Mouse (Mus musculus) MEL (cell line): ENCODE results near the gene S100a6. TPM values are rescaled to one million over a fixed set of nuclear protein-coding genes. Genes with fewer than 3 reads are reported as not detected.

Experiments used
- DNase-seq: peaks from one replicate; pipeline ENCODE4 v3.0.0; 2011; ENCODE audit warnings: low read depth, low spot score
- H3K27ac ChIP-seq: 2 replicates; pipeline ENCODE4 v1.5.1; 2012; ENCODE audit warnings: low read depth, mild to moderate bottlenecking, control low read depth, low read length, moderate library complexity; ENCODE audit not compliant: control insufficient read depth
- H3K27me3 ChIP-seq, 2 experiments: fragments of 150-350 bp in 1 of 2; sonication (generic) in 1 of 2; 2 replicates each; pipeline ENCODE4 v1.6.1; 2012; ENCODE audit warnings: low read length in 2 of 2, mild to moderate bottlenecking in 2 of 2, improper control_type of control experiment in 1 of 2, moderate library complexity in 1 of 2; ENCODE audit not compliant: insufficient read depth in 2 of 2, control insufficient read depth in 1 of 2
- H3K36me3 ChIP-seq, 2 experiments: 2 replicates each; pipeline ENCODE4 v1.6.1; 2012 to 2014; ENCODE audit warnings: low read length in 2 of 2, improper control_type of control experiment in 1 of 2, inconsistent platforms in 1 of 2, mild to moderate bottlenecking in 1 of 2; ENCODE audit not compliant: insufficient read depth in 2 of 2, control insufficient read depth in 1 of 2
- H3K4me1 ChIP-seq, 2 experiments: fragments of 150-350 bp in 1 of 2; sonication (generic) in 1 of 2; 2 replicates each; pipeline ENCODE4 v1.6.1; 2012; ENCODE audit warnings: low read length in 2 of 2, improper control_type of control experiment in 1 of 2, mild to moderate bottlenecking in 1 of 2; ENCODE audit not compliant: insufficient read depth in 2 of 2, control insufficient read depth in 1 of 2
- H3K4me3 ChIP-seq, 2 experiments: fragments of 150-350 bp in 1 of 2; sonication (generic) in 1 of 2; 2 replicates each; pipeline ENCODE4 v1.5.1; 2012; ENCODE audit warnings: low read depth in 2 of 2, low read length in 2 of 2, mild to moderate bottlenecking in 2 of 2, moderate library complexity in 2 of 2, control low read depth in 1 of 2, improper control_type of control experiment in 1 of 2; ENCODE audit not compliant: control insufficient read depth in 1 of 2, insufficient read depth in 1 of 2
- H3K79me2 ChIP-seq: 2 replicates; pipeline ENCODE4 v1.6.1; 2012; ENCODE audit warnings: mild to moderate bottlenecking, low read length, moderate library complexity; ENCODE audit not compliant: control insufficient read depth, poor library complexity, insufficient read depth
- H3K9ac ChIP-seq: 2 replicates; pipeline ENCODE4 v1.6.1; 2012; ENCODE audit warnings: low read depth, mild to moderate bottlenecking, control low read depth, low read length, moderate library complexity; ENCODE audit not compliant: control insufficient read depth, poor library complexity, severe bottlenecking
- H3K9me3 ChIP-seq: fragments of 150-350 bp; sonication (generic); replicated peaks from 2 replicates; pipeline ENCODE4 v1.6.1; 2012; ENCODE audit warnings: mild to moderate bottlenecking, low read length, improper control_type of control experiment, moderate library complexity; ENCODE audit not compliant: insufficient read depth
- BHLHE40 ChIP-seq: IDR thresholded peaks from 2 replicates; pipeline ENCODE4 v1.6.1; 2012; ENCODE audit warnings: low read depth, mild to moderate bottlenecking, inconsistent platforms, low read length, improper control_type of control experiment, borderline replicate concordance
- CHD1 ChIP-seq: IDR thresholded peaks from 2 replicates; pipeline ENCODE4 v1.6.1; 2012; ENCODE audit warnings: low read depth, mild to moderate bottlenecking, inconsistent platforms, low read length, improper control_type of control experiment
- CHD2 ChIP-seq: IDR thresholded peaks from 2 replicates; pipeline ENCODE4 v1.6.1; 2011; ENCODE audit warnings: low read length, improper control_type of control experiment
- CTCF ChIP-seq, 3 experiments: IDR thresholded peaks in 2 of 3; conservative IDR thresholded peaks in 1 of 3; 2 replicates each; pipeline ENCODE4 v1.5.1; 2011 to 2012; ENCODE audit warnings: low read length in 3 of 3, low read depth in 2 of 3, mild to moderate bottlenecking in 2 of 3, improper control_type of control experiment in 1 of 3, inconsistent platforms in 1 of 3, mixed read lengths in 1 of 3, moderate library complexity in 1 of 3; ENCODE audit not compliant: control insufficient read depth in 1 of 3, insufficient read depth in 1 of 3, poor library complexity in 1 of 3, severe bottlenecking in 1 of 3
- ELF1 ChIP-seq: IDR thresholded peaks from 2 replicates; pipeline ENCODE4 v1.6.1; 2014; ENCODE audit warnings: low read depth, mild to moderate bottlenecking, inconsistent platforms, low read length, improper control_type of control experiment, moderate library complexity
- ETS1 ChIP-seq: IDR thresholded peaks from 2 replicates; pipeline ENCODE4 v1.6.1; 2012; ENCODE audit warnings: low read depth, mild to moderate bottlenecking, inconsistent platforms, low read length, improper control_type of control experiment, moderate library complexity
- GABPA ChIP-seq: IDR thresholded peaks from 2 replicates; pipeline ENCODE4 v1.6.1; 2012; ENCODE audit warnings: low read depth, mild to moderate bottlenecking, inconsistent platforms, low read length, improper control_type of control experiment, moderate library complexity
- GATA1 ChIP-seq: IDR thresholded peaks from 2 replicates; pipeline ENCODE4 v1.6.1; 2011; ENCODE audit warnings: low read depth, low read length, improper control_type of control experiment
- HCFC1 ChIP-seq: IDR thresholded peaks from 2 replicates; pipeline ENCODE4 v1.6.1; 2012; ENCODE audit warnings: low read depth, mild to moderate bottlenecking, inconsistent platforms, low read length, improper control_type of control experiment, moderate library complexity
- JUND ChIP-seq: IDR thresholded peaks from 2 replicates; pipeline ENCODE4 v1.6.1; 2011; ENCODE audit warnings: low read depth, mild to moderate bottlenecking, improper control_type of control experiment, low read length
- KAT2A ChIP-seq: conservative IDR thresholded peaks from 2 replicates; pipeline ENCODE4 v1.6.1; 2012; ENCODE audit warnings: low read depth, low read length, improper control_type of control experiment, inconsistent platforms
- MAFK ChIP-seq: IDR thresholded peaks from 2 replicates; pipeline ENCODE4 v1.6.1; 2011; ENCODE audit warnings: low read depth, mild to moderate bottlenecking, low read length, improper control_type of control experiment, borderline replicate concordance
- MAX ChIP-seq: IDR thresholded peaks from 2 replicates; pipeline ENCODE4 v1.6.1; 2011; ENCODE audit warnings: low read length, improper control_type of control experiment
- MAZ ChIP-seq: IDR thresholded peaks from 2 replicates; pipeline ENCODE4 v1.6.1; 2012; ENCODE audit warnings: low read depth, mild to moderate bottlenecking, inconsistent platforms, low read length, improper control_type of control experiment
- MEF2A ChIP-seq: IDR thresholded peaks from 2 replicates; pipeline ENCODE4 v1.6.1; 2014; ENCODE audit warnings: low read depth, mild to moderate bottlenecking, inconsistent platforms, low read length, improper control_type of control experiment; ENCODE audit not compliant: poor library complexity, insufficient replicate concordance, severe bottlenecking; ENCODE audit errors: extremely low read depth
- MYC ChIP-seq: IDR thresholded peaks from 2 replicates; pipeline ENCODE4 v1.6.1; 2011; ENCODE audit warnings: low read depth, mild to moderate bottlenecking, low read length, improper control_type of control experiment, moderate library complexity
- NELFE ChIP-seq: IDR thresholded peaks from 2 replicates; pipeline ENCODE4 v1.6.1; 2011; ENCODE audit warnings: low read depth, low read length, improper control_type of control experiment
- POLR2AphosphoS2 ChIP-seq: IDR thresholded peaks from 2 replicates; pipeline ENCODE4 v1.6.1; 2011; ENCODE audit warnings: low read length, improper control_type of control experiment
- POLR2AphosphoS5 ChIP-seq: IDR thresholded peaks from 2 replicates; pipeline ENCODE4 v1.6.1; 2012; ENCODE audit warnings: low read depth, borderline replicate concordance, mild to moderate bottlenecking, inconsistent platforms, low read length, moderate library complexity, mixed read lengths
- RAD21 ChIP-seq: IDR thresholded peaks from 2 replicates; pipeline ENCODE4 v1.6.1; 2011; ENCODE audit warnings: mild to moderate bottlenecking, low read depth, low read length, improper control_type of control experiment
- RCOR1 ChIP-seq: IDR thresholded peaks from 2 replicates; pipeline ENCODE4 v1.6.1; 2012; ENCODE audit warnings: low read depth, mild to moderate bottlenecking, inconsistent platforms, low read length, improper control_type of control experiment
- SIN3A ChIP-seq: IDR thresholded peaks from 2 replicates; pipeline ENCODE4 v1.6.1; 2012; ENCODE audit warnings: low read length, improper control_type of control experiment, inconsistent platforms
- SMC3 ChIP-seq: IDR thresholded peaks from 2 replicates; pipeline ENCODE4 v1.6.1; 2011; ENCODE audit warnings: low read depth, low read length, improper control_type of control experiment
- TAL1 ChIP-seq: IDR thresholded peaks from 2 replicates; pipeline ENCODE4 v1.6.1; 2012; ENCODE audit warnings: mild to moderate bottlenecking, inconsistent platforms, low read length, moderate library complexity, mixed read lengths
- TCF12 ChIP-seq: IDR thresholded peaks from 2 replicates; pipeline ENCODE4 v1.6.1; 2014; ENCODE audit warnings: low read depth, mild to moderate bottlenecking, inconsistent platforms, low read length, improper control_type of control experiment, moderate library complexity
- UBTF ChIP-seq: IDR thresholded peaks from 2 replicates; pipeline ENCODE4 v1.6.1; 2012; ENCODE audit warnings: low read depth, mild to moderate bottlenecking, inconsistent platforms, low read length, improper control_type of control experiment, moderate library complexity, borderline replicate concordance; ENCODE audit not compliant: insufficient read depth
- USF1 ChIP-seq: IDR thresholded peaks from 2 replicates; pipeline ENCODE4 v1.6.1; 2014; ENCODE audit warnings: low read depth, mild to moderate bottlenecking, inconsistent platforms, low read length, improper control_type of control experiment, moderate library complexity
- USF2 ChIP-seq, 2 experiments: IDR thresholded peaks; 2 replicates each; pipeline ENCODE4 v1.6.1; 2011 to 2012; ENCODE audit warnings: improper control_type of control experiment in 2 of 2, low read length in 2 of 2, borderline replicate concordance in 1 of 2, inconsistent platforms in 1 of 2, low read depth in 1 of 2, mild to moderate bottlenecking in 1 of 2; ENCODE audit not compliant: insufficient read depth in 1 of 2
- ZC3H11A ChIP-seq: IDR thresholded peaks from 2 replicates; pipeline ENCODE4 v1.6.1; 2012; ENCODE audit warnings: low read depth, mild to moderate bottlenecking, inconsistent platforms, low read length, improper control_type of control experiment
- ZKSCAN1 ChIP-seq: IDR thresholded peaks from 2 replicates; pipeline ENCODE4 v1.6.1; 2012; ENCODE audit warnings: low read depth, mild to moderate bottlenecking, inconsistent platforms, low read length, improper control_type of control experiment, moderate library complexity
- ZMIZ1 ChIP-seq: IDR thresholded peaks from 2 replicates; pipeline ENCODE4 v1.6.1; 2012; ENCODE audit warnings: low read depth, mild to moderate bottlenecking, inconsistent platforms, low read length, improper control_type of control experiment, moderate library complexity
- polyA plus RNA-seq, 2 experiments: library from polyadenylated mRNA; stranded (reverse) in 1 of 2; unstranded in 1 of 2; fragments of >175 nt in 1 of 2; fragments of >200 nt in 1 of 2; gene quantifications; 2 replicates each; pipeline versions ENCODE4 v1.2.1 to v1.2.4; 2012; ENCODE audit warnings: low replicate concordance in 2 of 2, low read depth in 1 of 2; ENCODE audit not compliant: insufficient read length in 2 of 2, insufficient read depth in 1 of 2, missing spikeins in 1 of 2
- total RNA-seq: library from RNA; depleted of rRNA; stranded (reverse); fragments of 300-350 nt; gene quantifications from 2 replicates; pipeline ENCODE4 v1.2.3, GENCODE M21; 2012

The S100a6 gene
- total and polyA plus RNA-seq, 3 experiments: 0.85 to 4.7 TPM; not detected in 1

- Histone ChIP-seq H3K27ac (no peak overlapping the region), H3K4me1 (peaks cover 0 to 19% of the 10 kb centered on the region in 2 experiments; a peak in 2 of 4 replicates), H3K79me2 (no peaks in the 10 kb centered on the region), H3K36me3 (peaks cover 0 to 15% of the 10 kb centered on the region in 2 experiments; a peak in 2 of 4 replicates), H3K4me3 (no peak overlapping the region), H3K9ac (no peak overlapping the region), H3K9me3 (no peaks in the 10 kb centered on the region), H3K27me3 (peaks cover 0 to 2% of the 10 kb centered on the region in 2 experiments; a peak in 1 of 4 replicates)
- TF ChIP-seq CTCF (IDR thresholded peaks at IDR 0.05 in 2 of 3, conservative IDR thresholded peaks at IDR 0.05 in 1 of 3; ENCODE audit: control insufficient read depth in 1 of 3, insufficient read depth in 1 of 3, low read depth in 2 of 3, low read length in 3 of 3, poor library complexity in 1 of 3, severe bottlenecking in 1 of 3) (no peak), SIN3A (no peak), MAX (no peak), CHD2 (no peak), BHLHE40 (no peak), HCFC1 (no peak), ELF1 (no peak), GATA1 (no peak), MAZ (no peak), UBTF (no peak), GABPA (no peak), RAD21 (no peak), JUND (no peak)
- DNase-seq: no peak
Observed at GRCm38 (mm10) chr3:90615911-90616310, 3.2 kb downstream of the S100a6 start.

GRCm38 (mm10) chr3:90617586-90617985, 4.9 kb downstream of the S100a6 start:
- peak; percentile 62 for DNase-seq
- H3K36me3 ChIP-seq: peaks cover 0 to 11% of the 10 kb centered on the region in 2 experiments; a peak in 2 of 4 replicates
- no peaks in the 10 kb centered on the region for H3K9me3 ChIP-seq
- no peak overlapping the region for H3K27ac ChIP-seq
- H3K27me3 ChIP-seq: peaks cover 0 to 2% of the 10 kb centered on the region in 2 experiments; a peak in 1 of 4 replicates
- no peaks in the 10 kb centered on the region for H3K79me2 ChIP-seq
- peaks cover 0 to 16% of the 10 kb centered on the region in 2 experiments; a peak in 2 of 4 replicates for H3K4me1 ChIP-seq
- H3K4me3 ChIP-seq: no peak overlapping the region
- H3K9ac ChIP-seq: no peak overlapping the region
- TF ChIP-seq HCFC1 (0 out of 2 replicates have a peak, but pooled peaks have one; percentile 24), SIN3A (peak; percentile 78; the same call in 1 of the 2 replicates), ZC3H11A (peak; percentile 41), MAFK (no peak), MEF2A (no peak), TAL1 (no peak), POLR2AphosphoS2 (no peak), BHLHE40 (no peak), NELFE (no peak), MAX (peak; percentile 89), USF1 (peak; percentile 61), CHD1 (no peak), SMC3 (peak; percentile 50), TCF12 (no peak), ZMIZ1 (no peak), RCOR1 (no peak), ZKSCAN1 (no peak), JUND (no peak), UBTF (no peak), KAT2A (no peak), POLR2AphosphoS5 (no peak), MAZ (no peak), MYC (peak; percentile 93), CHD2 (no peak), ETS1 (no peak), USF2 (IDR thresholded peaks at IDR 0.05; ENCODE audit: borderline replicate concordance in 1 of 2, insufficient read depth in 1 of 2, low read depth in 1 of 2, low read length in 2 of 2) (no peak)
